Mouse (Mus musculus) retina, postnatal 1 day (tissue): Measurements from ENCODE around the gene AC124502.3.

Experiments used
- DNase-seq: peaks from one replicate; pipeline ENCODE4 v3.0.0-alpha.2; 2012

Gene AC124502.3

DNA sequence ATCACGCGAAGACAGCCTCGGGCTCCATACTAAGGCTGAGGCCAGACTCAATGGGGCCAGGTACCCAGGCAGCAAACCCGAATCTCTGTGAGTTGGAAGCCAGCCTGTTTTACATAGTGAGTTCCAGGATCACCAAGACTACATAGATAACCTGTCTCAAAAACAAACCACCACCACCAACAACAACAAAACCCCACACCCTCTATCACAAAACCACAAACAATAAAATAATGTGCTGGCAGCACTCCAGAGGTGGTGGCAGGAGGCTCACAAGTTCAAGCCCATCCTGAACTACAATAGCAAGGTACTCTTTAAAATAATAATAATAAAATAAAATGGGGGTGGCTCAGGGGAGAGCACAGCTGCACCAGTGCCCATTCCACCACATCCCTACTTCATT lies 2.1 kb upstream of the AC124502.3 start:
- no peak for DNase-seq

DNA sequence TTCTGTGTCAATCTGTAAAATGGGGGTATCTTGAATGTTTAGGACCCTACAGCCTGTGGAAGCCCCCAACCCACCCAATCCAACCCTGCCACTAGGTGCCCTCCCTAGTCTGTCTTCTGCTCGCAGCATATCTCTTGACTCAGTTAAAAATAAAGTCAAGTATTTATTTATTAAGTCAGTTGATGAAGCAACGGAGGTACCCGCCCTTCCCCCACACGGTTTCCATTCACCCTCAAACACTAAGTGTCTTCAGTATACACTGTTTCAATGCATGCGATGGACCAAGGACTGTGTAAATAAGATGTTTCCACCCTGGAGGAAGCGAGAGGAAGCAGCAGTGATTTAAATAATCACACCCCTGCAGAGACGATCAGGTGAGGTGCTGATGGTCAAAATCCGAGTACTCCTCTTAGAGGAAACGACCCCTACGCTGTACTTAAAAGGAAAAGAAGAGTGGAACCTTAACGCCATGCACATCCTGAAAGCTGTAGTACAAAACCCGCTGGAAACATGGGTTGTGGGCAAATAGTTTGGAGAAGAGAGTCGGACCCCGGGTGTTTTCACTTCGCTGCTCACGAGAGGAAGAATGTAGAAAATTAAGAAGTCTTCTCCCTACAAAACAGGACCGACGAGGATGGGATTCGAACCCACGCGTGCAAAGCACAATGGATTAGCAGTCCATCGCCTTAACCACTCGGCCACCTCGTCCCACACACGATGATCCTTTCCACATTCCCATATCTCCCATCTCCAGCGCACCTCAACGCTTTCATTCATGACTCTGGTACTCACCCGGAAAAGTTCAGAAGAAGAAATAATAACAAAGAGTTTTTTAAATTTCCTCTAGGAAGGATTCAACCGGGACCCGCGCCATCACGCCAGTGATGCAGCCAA lies 766 bp upstream of the AC124502.3 start:
- DNase-seq: peak; percentile 91

GRCm38 (mm10) chr19:5039301-5040114 lies 817 bp downstream of the AC124502.3 start:
- DNase-seq: no peak

DNA sequence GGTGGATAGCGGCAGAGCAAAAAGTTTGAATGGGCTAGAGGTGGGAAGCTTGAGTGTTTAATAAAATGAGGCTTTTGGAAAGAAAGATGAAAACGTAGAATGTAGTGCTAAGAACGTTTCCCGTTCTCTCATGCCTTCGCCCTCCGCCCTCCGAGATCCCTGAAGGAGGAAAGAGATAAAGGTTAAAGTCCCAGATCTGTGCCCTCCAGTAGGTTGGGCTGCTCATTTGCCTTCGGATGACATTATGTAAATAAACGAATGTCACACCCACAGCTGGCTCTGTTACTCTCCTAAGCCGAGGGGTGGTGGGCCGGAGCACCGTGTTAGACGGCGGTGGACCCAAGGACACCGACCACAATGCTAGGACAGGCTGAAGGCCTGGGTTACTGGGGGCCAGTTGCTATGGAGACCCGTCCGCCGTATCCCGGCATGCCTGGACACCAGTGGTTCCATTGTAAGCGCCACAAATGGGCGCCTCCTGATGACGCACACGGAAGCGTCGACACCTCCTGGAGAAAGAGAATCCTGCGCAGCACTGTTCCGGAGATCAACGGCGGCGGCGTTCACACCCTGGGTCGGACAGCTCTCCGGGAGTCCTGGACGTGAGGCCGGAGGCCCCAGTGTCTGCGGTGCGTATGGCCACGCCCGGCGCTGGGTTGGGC lies 2.3 kb downstream of the AC124502.3 start, which contains the start of gene Brms1:
TSS of gene Brms1 (plus strand) at position 493 of the 662 bp plus-strand sequence.
- DNase-seq: peak; percentile 98

GRCm38 (mm10) chr19:5041588-5041987 lies 2.9 kb downstream of the AC124502.3 start:
- DNase-seq: no peak

DNA sequence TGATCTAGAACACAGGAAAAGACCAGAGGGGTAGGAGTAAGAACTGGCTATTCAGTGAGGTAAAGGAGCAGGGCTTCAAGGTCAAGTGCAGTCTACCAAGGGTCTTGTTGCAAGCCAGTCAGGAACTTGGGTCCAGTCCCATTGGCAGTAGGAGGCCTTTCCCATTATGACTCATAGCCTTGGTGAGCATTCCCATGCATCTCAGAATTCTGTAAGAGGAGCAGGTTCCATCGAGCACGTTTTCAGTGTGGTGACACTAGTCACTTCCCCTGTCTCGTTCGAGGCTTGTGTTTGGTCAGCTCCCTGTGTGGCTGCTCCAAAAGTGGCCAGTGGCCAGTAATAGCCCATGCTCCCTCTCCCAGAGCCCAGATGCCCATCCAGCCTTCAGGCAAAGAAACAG lies 6.8 kb downstream of the AC124502.3 start:
- no peak for DNase-seq

DNA sequence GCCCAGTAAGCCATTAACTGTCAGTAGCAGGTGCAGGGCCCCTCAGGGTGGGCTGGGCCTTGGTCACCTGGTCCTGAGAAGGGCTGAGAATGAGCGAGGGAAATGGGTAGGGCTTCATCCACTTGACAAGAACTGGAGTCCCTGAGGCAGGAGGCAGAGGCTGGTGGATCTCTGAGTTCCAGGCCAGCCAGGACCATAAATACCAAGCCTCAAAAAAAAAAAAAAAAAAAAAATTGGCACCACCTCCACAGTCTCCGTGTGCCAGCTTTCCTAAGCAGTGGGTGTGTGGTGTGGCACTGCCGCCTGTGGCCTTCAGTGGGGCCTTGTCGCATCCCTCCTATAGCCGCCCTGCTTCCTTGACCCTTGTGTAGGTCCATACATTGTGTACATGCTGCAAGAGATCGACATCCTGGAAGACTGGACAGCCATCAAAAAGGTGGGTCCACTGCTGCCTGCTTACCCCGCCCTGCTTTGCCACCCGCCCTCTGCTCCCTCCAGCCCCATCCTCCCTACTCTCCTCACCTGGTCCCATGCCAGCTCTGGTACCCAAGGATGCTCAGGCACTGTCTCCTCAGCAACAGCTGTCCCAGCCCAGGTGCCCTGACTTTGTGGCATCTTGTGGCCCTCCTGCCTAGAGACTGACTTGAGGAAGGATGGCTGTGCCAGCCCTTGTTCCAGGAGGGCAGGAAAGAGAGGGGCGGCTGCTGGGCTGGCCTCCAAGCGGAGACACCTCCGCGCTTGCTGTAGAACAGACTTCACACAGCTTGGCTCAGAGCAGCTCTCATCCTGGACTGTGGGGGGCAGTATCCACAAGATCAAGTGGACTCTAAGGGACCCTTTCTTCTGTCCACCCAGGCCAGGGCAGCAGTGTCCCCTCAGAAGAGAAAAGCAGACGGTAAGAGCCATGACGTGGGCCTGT lies 9.7 kb downstream of the AC124502.3 start:
- DNase-seq: no peak

DNA sequence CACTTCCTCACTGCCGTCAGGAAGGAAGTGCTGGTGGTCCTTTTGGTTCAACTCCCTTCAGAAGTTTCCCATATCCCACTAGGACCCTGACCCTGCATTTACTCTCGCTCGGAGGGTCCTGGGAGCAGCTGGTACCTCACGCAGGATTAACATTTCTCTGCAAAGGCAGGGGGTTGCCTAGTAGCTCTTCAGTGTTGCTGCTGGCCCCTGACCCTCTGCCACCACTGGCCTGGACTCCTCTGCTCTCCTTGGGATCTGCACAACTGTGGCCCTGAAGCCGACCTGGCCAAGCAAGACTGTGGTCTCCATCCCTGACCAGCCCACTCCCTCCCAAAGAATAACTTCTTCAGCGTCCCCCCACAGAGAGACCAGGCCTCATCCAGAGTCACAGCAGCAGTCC lies 10.6 kb downstream of the AC124502.3 start:
- DNase-seq: no peak

DNA sequence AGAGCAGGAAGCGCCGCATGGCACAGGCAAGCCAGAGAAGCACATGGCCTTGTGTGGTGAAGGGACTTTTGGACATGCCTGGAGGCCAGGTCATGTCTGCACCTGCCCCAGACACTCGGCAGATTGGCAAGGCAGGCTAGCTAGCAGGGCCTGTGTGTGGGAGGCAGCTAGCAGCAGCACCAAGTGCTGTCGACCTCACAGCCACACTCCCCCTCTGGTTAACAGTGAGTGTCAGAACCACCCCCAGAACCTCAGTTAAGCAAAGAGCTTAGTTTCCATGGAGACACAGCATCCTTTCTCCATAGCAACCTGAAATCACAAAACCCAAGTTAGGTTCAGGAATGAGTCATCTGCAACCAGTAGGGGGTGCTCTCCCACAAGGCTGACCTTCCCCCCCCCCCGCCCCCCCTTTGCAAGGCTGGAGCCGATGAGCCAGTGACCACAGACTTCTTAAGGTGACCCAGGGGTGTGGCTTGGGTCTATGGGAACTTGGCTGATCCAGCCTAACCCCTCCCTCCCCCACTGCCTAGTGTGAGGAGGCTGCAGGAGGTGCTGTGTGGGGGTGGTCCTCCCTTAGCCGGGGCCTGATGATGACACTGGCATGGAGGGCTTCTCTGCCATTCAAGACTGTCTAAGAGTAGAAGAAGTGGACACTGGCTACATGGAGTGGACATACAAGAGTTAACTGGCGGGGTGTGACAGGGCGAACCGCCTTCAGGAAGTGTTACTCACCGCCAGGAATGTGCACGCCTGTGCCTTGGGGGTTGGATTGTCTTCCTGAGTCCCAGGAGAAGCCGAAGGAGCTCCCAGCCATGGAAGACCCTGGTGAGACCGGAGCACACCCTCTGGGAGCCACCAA lies 11.6 kb downstream of the AC124502.3 start, which contains the start of gene Rin1:
TSS of gene Rin1 (plus strand) at position 435 of the 859 bp plus-strand sequence.
- peak; percentile 79 for DNase-seq

DNA sequence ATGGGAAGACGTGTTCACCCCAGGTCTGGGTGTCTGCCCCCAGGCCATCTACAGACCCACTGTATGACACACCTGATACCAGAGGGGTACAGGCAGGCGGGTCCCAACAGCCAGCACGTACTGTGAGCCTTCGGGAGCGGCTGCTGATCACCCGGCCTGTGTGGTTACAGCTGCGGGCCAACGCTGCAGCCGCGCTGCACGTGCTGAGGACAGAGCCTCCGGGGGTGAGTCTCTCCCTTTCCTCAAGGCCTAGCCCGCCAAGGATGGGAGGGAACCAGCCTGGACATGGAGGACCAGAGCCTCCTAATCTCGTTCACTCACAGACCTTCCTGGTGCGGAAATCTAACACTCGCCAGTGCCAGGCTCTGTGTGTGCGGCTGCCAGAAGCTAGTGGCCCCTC lies 12.3 kb downstream of the AC124502.3 start:
- no peak for DNase-seq

DNA sequence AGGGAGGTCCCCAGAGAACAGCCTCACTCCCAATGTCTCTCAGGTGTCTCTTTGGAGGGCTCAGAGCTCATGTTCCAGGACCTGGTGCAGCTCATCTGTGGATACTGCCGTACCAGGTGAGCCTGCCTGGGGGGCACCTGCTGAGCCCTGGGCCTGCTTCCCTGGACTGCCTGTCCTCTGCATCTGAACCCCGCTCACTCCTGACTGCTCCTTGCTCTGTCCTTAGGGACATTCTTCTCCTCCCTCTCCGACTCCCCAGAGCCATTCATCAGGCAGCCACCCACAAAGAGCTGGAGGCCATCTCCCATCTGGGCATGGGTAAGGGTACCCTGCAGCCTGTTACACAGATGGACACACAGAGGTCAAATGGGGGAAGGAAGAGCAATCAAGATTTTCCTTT lies 12.8 kb downstream of the AC124502.3 start:
- DNase-seq: no peak

DNA sequence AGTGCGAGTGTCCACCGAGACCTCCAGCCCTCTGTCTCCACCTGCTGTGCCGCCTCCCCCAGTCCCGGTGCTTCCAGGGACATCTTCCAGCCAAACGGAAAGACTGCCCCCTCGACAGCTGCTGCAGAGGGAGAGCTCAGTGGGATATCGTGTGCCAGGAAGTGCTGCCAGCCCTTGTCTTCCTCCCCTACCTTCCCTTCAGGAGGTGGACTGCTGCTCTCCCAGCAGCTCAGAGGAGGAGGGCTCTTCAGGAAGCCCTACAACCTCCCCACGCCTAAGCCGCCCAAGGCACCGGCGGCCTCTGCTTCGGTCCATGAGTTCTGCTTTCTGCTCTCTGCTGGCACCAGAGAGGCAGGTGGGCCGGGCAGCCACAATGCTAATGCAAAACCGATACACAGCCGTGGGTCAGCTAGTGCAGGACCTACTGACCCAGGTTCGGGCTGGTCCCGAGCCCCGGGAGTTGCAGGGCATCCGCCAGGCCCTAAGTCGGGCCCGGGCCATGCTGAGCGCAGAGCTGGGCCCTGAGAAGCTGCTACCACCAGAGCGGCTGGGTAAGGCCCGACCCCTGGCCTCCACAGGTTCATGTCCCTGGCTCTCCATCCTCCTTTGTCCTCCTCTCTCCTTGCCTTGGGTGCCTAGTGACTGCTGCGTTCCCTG lies 13.6 kb downstream of the AC124502.3 start:
- no peak for DNase-seq

GRCm38 (mm10) chr19:5052853-5053252 lies 14.2 kb downstream of the AC124502.3 start:
- no peak for DNase-seq

GRCm38 (mm10) chr19:5053909-5054308 lies 15.2 kb downstream of the AC124502.3 start:
- peak; percentile 66 for DNase-seq

GRCm38 (mm10) chr19:5056251-5056650 lies 17.6 kb downstream of the AC124502.3 start:
- peak; percentile 81 for DNase-seq

- DNase-seq: no peak
Measured at GRCm38 (mm10) chr19:5057876-5058775, 19.4 kb downstream of the AC124502.3 start.

DNA sequence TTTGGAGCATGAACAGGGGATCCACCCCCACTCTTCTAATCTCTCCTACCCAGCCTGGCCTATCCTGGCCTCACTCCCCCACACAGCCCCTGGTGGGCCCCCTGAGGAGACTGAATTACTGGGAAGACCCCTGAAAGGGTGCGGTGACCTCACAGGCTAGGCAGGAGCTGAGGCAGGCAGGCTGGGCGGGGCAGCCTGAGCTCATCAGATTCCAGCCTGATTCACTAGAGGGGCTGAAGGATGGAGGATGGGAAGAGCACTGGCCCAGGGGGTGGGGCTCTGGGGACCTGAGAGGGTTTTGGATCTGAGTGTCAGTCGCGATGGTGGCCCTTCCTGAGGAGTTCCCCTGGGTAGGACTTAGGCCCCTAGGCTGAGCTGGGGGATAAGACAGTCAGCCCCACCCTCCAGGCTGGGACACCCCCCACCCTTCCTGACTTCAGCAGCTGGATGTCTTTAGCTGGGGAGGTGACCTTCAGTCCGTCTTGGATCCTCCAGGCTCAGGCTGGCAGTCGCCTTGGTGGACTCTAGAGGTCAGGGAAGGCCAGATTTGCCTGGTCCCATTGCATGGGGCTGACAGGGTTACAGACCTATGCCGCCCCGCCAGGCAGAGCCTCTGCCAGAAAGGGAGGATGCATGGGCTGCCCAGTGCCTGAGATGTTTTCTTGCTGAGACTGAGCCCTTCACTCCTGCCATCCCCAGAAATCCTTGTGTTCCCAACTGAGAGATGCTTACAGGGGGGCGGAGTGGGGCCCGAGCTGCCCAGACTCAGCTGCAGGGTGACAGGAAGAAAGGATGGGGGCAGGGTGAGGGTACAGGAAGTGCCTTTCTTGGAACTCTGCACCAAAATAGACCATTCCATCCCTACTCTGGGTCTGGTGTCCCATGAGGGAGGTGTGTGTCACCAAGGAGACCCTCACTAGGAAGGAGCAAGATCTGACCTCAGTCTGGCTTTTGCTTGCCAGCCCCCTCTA lies 20.4 kb downstream of the AC124502.3 start:
- peak; percentile 40 for DNase-seq
